Mouse (Mus musculus) limb, embryonic 14.5 days (tissue): Measurements from ENCODE around the gene Rps21. TPM values are rescaled to one million over a fixed set of nuclear protein-coding genes. Genes with fewer than 3 reads are reported as not detected.
"Not testable (repeated sequence)": the region's sequence is repeated elsewhere in the genome, so short reads cannot be mapped to it uniquely, and the experiment has no call there.

Experiments
- ATAC-seq: fragments of 200-750 bp; cut with Nextera tagmentation; 2 replicates; pipeline ENCODE4 v1.8.0; 2017; ENCODE audit warnings: low read depth, moderate number of reproducible peaks, moderate TSS enrichment; ENCODE audit not compliant: low FRiP score
- DNase-seq: peaks from one replicate; pipeline ENCODE4 v3.0.0-alpha.2; 2015; ENCODE audit warnings: low spot score
- H3K27ac ChIP-seq: fragments of 300-500 bp; sonication (generic); replicated peaks from 2 replicates; pipeline ENCODE4 v1.5.1; 2014; ENCODE audit warnings: low read depth, mild to moderate bottlenecking, low read length, moderate library complexity, mixed read lengths
- H3K27me3 ChIP-seq: fragments of 300-500 bp; sonication (generic); 2 replicates; pipeline ENCODE4 v1.6.1; 2014; ENCODE audit warnings: low read length, mixed read lengths; ENCODE audit not compliant: control insufficient read depth, insufficient read depth
- H3K36me3 ChIP-seq: fragments of 300-500 bp; sonication (generic); 2 replicates; pipeline ENCODE4 v1.6.1; 2014; ENCODE audit warnings: mild to moderate bottlenecking, low read length, moderate library complexity, mixed read lengths; ENCODE audit not compliant: control insufficient read depth, insufficient read depth
- H3K4me1 ChIP-seq: fragments of 300-500 bp; sonication (generic); 2 replicates; pipeline ENCODE4 v1.6.1; 2014; ENCODE audit warnings: antibody characterized with exemption, low read length, mixed read lengths; ENCODE audit not compliant: control insufficient read depth, insufficient read depth
- H3K4me2 ChIP-seq: fragments of 300-500 bp; sonication (generic); replicated peaks from 2 replicates; pipeline ENCODE4 v1.6.1; 2014; ENCODE audit warnings: low read depth, mild to moderate bottlenecking, low read length, moderate library complexity; ENCODE audit not compliant: severe bottlenecking
- H3K4me3 ChIP-seq: fragments of 300-500 bp; sonication (generic); replicated peaks from 2 replicates; pipeline ENCODE4 v1.5.1; 2014; ENCODE audit warnings: low read length
- H3K9ac ChIP-seq: fragments of 300-500 bp; sonication (generic); 2 replicates; pipeline ENCODE4 v1.6.1; 2014; ENCODE audit warnings: mild to moderate bottlenecking, low read depth, low read length, moderate library complexity; ENCODE audit not compliant: severe bottlenecking
- H3K9me3 ChIP-seq: fragments of 300-500 bp; sonication (generic); 2 replicates; pipeline ENCODE4 v1.6.1; 2016; ENCODE audit warnings: low read length; ENCODE audit not compliant: control insufficient read depth
- POLR2A ChIP-seq: fragments of 200-500 bp; IDR thresholded peaks from 2 replicates; pipeline ENCODE4 v1.8.0; 2012; ENCODE audit warnings: inconsistent platforms, mild to moderate bottlenecking, moderate library complexity, borderline replicate concordance; ENCODE audit not compliant: insufficient read depth, insufficient read length; ENCODE audit errors: extremely low read depth
- WGBS: fragments of 180-500 bp; shearing (Covaris S2); extraction: QIAGEN DNeasy Blood & Tissue Kit; methylation state at CpG from one replicate; pipeline ENCODE4 v1.1.7; 2014; 5-methylcytosine and 5-hydroxymethylcytosine counted together
- polyA plus RNA-seq, 2 experiments: library from polyadenylated mRNA; depleted of rRNA in 1 of 2; stranded (reverse) in 1 of 2; unstranded in 1 of 2; fragments of >200 nt; fragmentation: Nextera tagmentation in 1 of 2; extraction: Ambion mirVana in 1 of 2; gene quantifications; 2 replicates each; pipeline versions ENCODE4 v1.2.1 to v1.2.3; 2012 to 2014

The Rps21 gene
- polyA plus RNA-seq, 2 experiments: 729 to 4,219 TPM

DNA sequence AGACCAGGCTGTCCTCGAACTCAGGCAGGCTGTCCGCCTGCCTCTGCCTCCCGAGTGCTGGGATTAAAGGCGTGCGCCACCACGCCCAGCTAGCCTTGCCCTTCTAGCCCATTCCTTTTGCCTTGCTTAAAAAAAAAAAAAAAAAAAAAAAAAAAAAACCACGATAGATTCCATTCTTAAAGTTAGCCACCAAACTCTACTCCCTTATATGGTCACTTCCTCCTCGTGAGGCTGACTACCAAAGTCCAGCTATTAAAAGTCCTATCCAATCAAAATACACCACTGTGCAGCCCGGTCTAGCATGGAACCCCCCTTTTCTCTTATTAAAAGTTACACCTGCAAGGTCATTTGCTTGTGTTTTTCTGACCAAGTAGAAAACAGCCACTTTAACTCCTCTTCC is 1.5 kb upstream of the Rps21 start:
- Histone ChIP-seq H3K4me3 (no peak overlapping the region; the same call in 1 of the 2 replicates), H3K4me1 (peaks cover 14% of the 10 kb centered on the region), H3K9me3 (no peaks in the 10 kb centered on the region), H3K9ac (no peak overlapping the region), H3K27me3 (no peaks in the 10 kb centered on the region), H3K36me3 (peaks cover 28% of the 10 kb centered on the region), H3K27ac (no peak overlapping the region), H3K4me2 (no peak overlapping the region)
- no peak for TF ChIP-seq POLR2A
- DNase-seq: no peak
- WGBS: 89% methylated on average over 9 of the region's 9 CpGs
- ATAC-seq: no peak

DNA sequence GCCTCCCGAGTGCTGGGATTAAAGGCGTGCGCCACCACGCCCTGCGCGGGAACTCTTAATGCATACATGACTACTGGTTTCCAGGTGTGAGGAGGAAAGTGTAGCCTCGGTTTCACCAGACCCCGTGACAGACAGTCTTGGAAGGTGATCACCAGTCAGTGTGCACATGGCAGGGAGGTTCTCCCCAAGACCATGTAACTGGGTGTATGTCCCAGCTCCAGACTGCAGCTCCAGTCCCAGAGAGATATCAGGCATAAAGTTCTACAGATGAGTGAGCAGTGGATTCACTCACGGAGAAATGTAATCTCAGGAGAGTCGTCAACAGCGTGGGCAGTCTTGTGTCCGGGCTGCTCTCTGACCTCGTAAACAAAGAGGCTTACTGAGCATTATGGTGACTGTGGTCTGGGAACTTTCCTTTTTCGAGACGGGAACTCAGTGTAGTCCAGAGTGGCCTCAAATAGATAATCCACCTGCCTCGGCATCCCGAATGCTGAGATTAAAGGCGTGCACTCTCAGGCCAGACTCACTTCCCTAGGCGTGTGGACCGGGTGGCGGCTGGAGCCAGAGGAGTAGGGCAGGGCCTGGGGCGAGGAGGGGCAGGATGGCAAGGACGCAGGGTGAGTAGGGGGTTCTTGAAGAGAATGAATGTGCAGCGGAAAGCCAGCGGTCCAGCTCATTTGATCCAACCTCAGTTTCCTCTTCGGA is 729 bp upstream of the Rps21 start:
- 25% methylated on average over 26 of the region's 26 CpGs for WGBS
- DNase-seq (no peak), ATAC-seq (peak; percentile 32)
- Histone ChIP-seq H3K9ac (peak overlapping the region; percentile 52), H3K9me3 (no peaks in the 10 kb centered on the region), H3K4me2 (peak overlapping the region; percentile 67), H3K27me3 (no peaks in the 10 kb centered on the region), H3K4me3 (peak overlapping the region; percentile 79), H3K27ac (peak overlapping the region; percentile 70), H3K36me3 (peaks cover 35% of the 10 kb centered on the region), H3K4me1 (peaks cover 14% of the 10 kb centered on the region)
- no peak for TF ChIP-seq POLR2A

GRCm38 (mm10) chr2:180257963-180258865 is 1.0 kb downstream of the Rps21 start:
- Histone ChIP-seq H3K9ac (peak overlapping the region; percentile 84), H3K4me2 (peak overlapping the region; percentile 82), H3K27me3 (no peaks in the 10 kb centered on the region), H3K4me1 (peaks cover 14% of the 10 kb centered on the region), H3K4me3 (peak overlapping the region; percentile 79), H3K27ac (no peak overlapping the region; the same call in 1 of the 2 replicates), H3K9me3 (no peaks in the 10 kb centered on the region), H3K36me3 (peaks cover 52% of the 10 kb centered on the region)
- TF ChIP-seq POLR2A: no peak
- no peak for DNase-seq
- 46% methylated on average over 11 of the region's 11 CpGs for WGBS
- ATAC-seq: no peak

DNA sequence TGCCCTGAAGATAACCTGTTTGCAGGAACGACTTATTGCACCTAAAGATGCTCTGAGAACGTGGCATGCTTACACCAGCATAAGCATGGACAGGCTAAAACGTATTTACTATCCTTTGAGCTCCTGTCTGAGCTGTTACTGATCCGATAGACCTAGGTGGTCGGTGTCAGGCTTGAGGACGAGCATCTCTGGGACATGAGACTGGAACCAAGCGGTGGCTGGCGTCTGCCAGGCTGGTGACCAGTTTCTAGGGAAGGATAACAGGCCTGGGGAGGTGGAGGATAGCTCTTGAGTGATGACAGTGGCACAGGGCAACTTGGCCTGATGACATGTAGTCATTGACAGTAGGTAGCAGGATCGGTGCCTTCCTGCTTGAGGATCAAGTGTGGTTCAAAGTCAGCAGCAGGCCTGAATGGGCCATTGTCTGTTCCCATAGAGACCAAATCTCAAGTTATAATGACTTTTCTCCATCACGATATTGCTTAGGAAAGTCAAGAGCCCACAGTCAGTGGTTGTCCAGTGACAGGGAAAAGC is 1.8 kb downstream of the Rps21 start:
- not testable (repeated sequence) for H3K27ac ChIP-seq, ATAC-seq, DNase-seq, H3K9ac ChIP-seq, H3K4me3 ChIP-seq, H3K27me3 ChIP-seq, H3K9me3 ChIP-seq, H3K4me2 ChIP-seq
- peaks cover 14% of the 10 kb centered on the region for H3K4me1 ChIP-seq
- H3K36me3 ChIP-seq: peaks cover 60% of the 10 kb centered on the region
- WGBS: 87% methylated on average over 10 of the region's 10 CpGs

GRCm38 (mm10) chr2:180259826-180260609 is 2.8 kb downstream of the Rps21 start:
- H3K9me3 ChIP-seq, H3K27ac ChIP-seq, ATAC-seq, H3K4me3 ChIP-seq, H3K4me2 ChIP-seq, H3K9ac ChIP-seq, DNase-seq, H3K27me3 ChIP-seq: not testable (repeated sequence)
- H3K36me3 ChIP-seq: peaks cover 66% of the 10 kb centered on the region
- H3K4me1 ChIP-seq: peaks cover 14% of the 10 kb centered on the region
- 74% methylated on average over 17 of the region's 17 CpGs for WGBS
